Mouse (Mus musculus) frontal cortex, postnatal 10 days (tissue): ENCODE data around the gene Scn11a.

Experiments used
- DNase-seq, 2 experiments: peaks; one replicate each; pipeline ENCODE4 v3.0.0; 2022; ENCODE audit warnings: low spot score in 2 of 2, mixed read lengths in 1 of 2

The Scn11a gene

GRCm38 (mm10) chr9:119825297-119825696, at the start of gene Scn11a:
Scn11a (minus strand) TSS chr9:119825456.
- no peak for DNase-seq

GRCm38 (mm10) chr9:119854170-119854569, 28.9 kb upstream of the Scn11a start:
- DNase-seq = no peak

- DNase-seq = no peak
These were observed 28.0 kb upstream of the Scn11a start for GRCm38 (mm10) chr9:119853071-119853846.

- DNase-seq = no peak
These were observed 27.2 kb upstream of the Scn11a start for GRCm38 (mm10) chr9:119852347-119853030.

- no peak for DNase-seq
These were observed 24.0 kb upstream of the Scn11a start for GRCm38 (mm10) chr9:119849214-119849613.

GRCm38 (mm10) chr9:119848671-119849070, 23.4 kb upstream of the Scn11a start:
- DNase-seq = no peak

GRCm38 (mm10) chr9:119847187-119847586, 21.9 kb upstream of the Scn11a start:
- DNase-seq = no peak

- DNase-seq = no peak
These were observed 19.5 kb upstream of the Scn11a start for GRCm38 (mm10) chr9:119844724-119845123.

GRCm38 (mm10) chr9:119843549-119843948, 18.3 kb upstream of the Scn11a start:
- no peak for DNase-seq

- no peak for DNase-seq
These were observed 17.4 kb upstream of the Scn11a start for GRCm38 (mm10) chr9:119842541-119843169.

- no peak for DNase-seq
These were observed 16.8 kb upstream of the Scn11a start for GRCm38 (mm10) chr9:119842091-119842490.

GRCm38 (mm10) chr9:119841159-119841558, 15.9 kb upstream of the Scn11a start:
- DNase-seq = no peak

GRCm38 (mm10) chr9:119835581-119836125, 10.4 kb upstream of the Scn11a start:
- DNase-seq = no peak

GRCm38 (mm10) chr9:119831001-119831400, 5.7 kb upstream of the Scn11a start:
- no peak for DNase-seq

- no peak for DNase-seq
These were observed 1.5 kb downstream of the Scn11a start for GRCm38 (mm10) chr9:119823722-119824121.

GRCm38 (mm10) chr9:119813631-119814030, 11.6 kb downstream of the Scn11a start:
- DNase-seq = no peak

- no peak for DNase-seq
These were observed 18.8 kb downstream of the Scn11a start for GRCm38 (mm10) chr9:119806491-119806890.

- no peak for DNase-seq
These were observed 20.8 kb downstream of the Scn11a start for GRCm38 (mm10) chr9:119804501-119804847.

GRCm38 (mm10) chr9:119803845-119804500, 21.3 kb downstream of the Scn11a start:
- no peak for DNase-seq

- DNase-seq = no peak
These were observed 22.0 kb downstream of the Scn11a start for GRCm38 (mm10) chr9:119803169-119803827.

- DNase-seq = no peak
These were observed 23.8 kb downstream of the Scn11a start for GRCm38 (mm10) chr9:119801460-119801859.
